Mouse (Mus musculus) heart, adult 2 months (tissue): ENCODE measurements around the gene Zfp809.

Experiments used
- CTCF ChIP-seq: fragments of 200-600 bp; IDR thresholded peaks from 2 replicates; pipeline ENCODE4 v1.8.1; 2022; ENCODE audit warnings: antibody characterized with exemption, mild to moderate bottlenecking, moderate library complexity
- POLR2A ChIP-seq: fragments of 200-500 bp; IDR thresholded peaks from 2 replicates; pipeline ENCODE4 v1.6.1; 2011; ENCODE audit warnings: mild to moderate bottlenecking, low read depth, low read length, control low read depth; ENCODE audit not compliant: insufficient read depth

GRCm38 (mm10) chr9:22244242-22244641 lies 18.7 kb downstream of the Zfp809 start:
- TF ChIP-seq POLR2A (no peak), CTCF (no peak)
